Mouse (Mus musculus): ENCODE results near the gene Tsacc. TPM values are rescaled to one million over a fixed set of nuclear protein-coding genes. Genes with fewer than 3 reads are reported as not detected.
"Not testable (repeated sequence)": the region's sequence is repeated elsewhere in the genome, so short reads cannot be mapped to it uniquely, and the experiment has no call there.

Tsacc gene
- total RNA-seq, 2 experiments from 2014 or later = 0.95 to 6.6 TPM

GRCm38 (mm10) chr3:88284815-88285564, 11.8 kb downstream of the Tsacc start:
- ATAC-seq (ENCODE audit: poor library complexity, severe bottlenecking) = not testable (repeated sequence)

- ATAC-seq (ENCODE audit: poor library complexity, severe bottlenecking) = not testable (repeated sequence)
Measured at GRCm38 (mm10) chr3:88281141-88281916, 15.5 kb downstream of the Tsacc start.

- no peak for ATAC-seq (ENCODE audit: poor library complexity, severe bottlenecking)
Measured at GRCm38 (mm10) chr3:88280035-88280434, 16.8 kb downstream of the Tsacc start.

- no peak for ATAC-seq (ENCODE audit: poor library complexity, severe bottlenecking)
Measured at GRCm38 (mm10) chr3:88276529-88277143, 20.2 kb downstream of the Tsacc start.

GRCm38 (mm10) chr3:88276121-88276520, 20.7 kb downstream of the Tsacc start:
- ATAC-seq (ENCODE audit: poor library complexity, severe bottlenecking) = no peak

GRCm38 (mm10) chr3:88274002-88274401, 22.8 kb downstream of the Tsacc start:
- no peak for ATAC-seq (ENCODE audit: poor library complexity, severe bottlenecking)

- no peak for ATAC-seq (ENCODE audit: poor library complexity, severe bottlenecking)
Measured at GRCm38 (mm10) chr3:88271859-88272258, 24.9 kb downstream of the Tsacc start.

- ATAC-seq (ENCODE audit: poor library complexity, severe bottlenecking) = not testable (repeated sequence)
Measured at GRCm38 (mm10) chr3:88271298-88271697, 25.5 kb downstream of the Tsacc start.

GRCm38 (mm10) chr3:88268991-88269390, 27.8 kb downstream of the Tsacc start:
- ATAC-seq (ENCODE audit: poor library complexity, severe bottlenecking) = no peak

- not testable (repeated sequence) for ATAC-seq (ENCODE audit: poor library complexity, severe bottlenecking)
Measured at GRCm38 (mm10) chr3:88268014-88268413, 28.8 kb downstream of the Tsacc start.

GRCm38 (mm10) chr3:88262346-88262745, 34.5 kb downstream of the Tsacc start:
- no peak for ATAC-seq (ENCODE audit: poor library complexity, severe bottlenecking)

- ATAC-seq (ENCODE audit: poor library complexity, severe bottlenecking) = no peak
Measured at GRCm38 (mm10) chr3:88256382-88256781, 40.4 kb downstream of the Tsacc start.

GRCm38 (mm10) chr3:88255950-88256349, 40.8 kb downstream of the Tsacc start:
- ATAC-seq (ENCODE audit: poor library complexity, severe bottlenecking) = no peak

- peak; percentile 60 for ATAC-seq (ENCODE audit: poor library complexity, severe bottlenecking)
Measured at GRCm38 (mm10) chr3:88254268-88254926, 42.4 kb downstream of the Tsacc start, which contains the start of gene Rhbg. Gene Rhbg (minus strand): TSS chr3:88254709.

GRCm38 (mm10) chr3:88252739-88253138, 44.1 kb downstream of the Tsacc start:
- no peak for ATAC-seq (ENCODE audit: poor library complexity, severe bottlenecking)

- no peak for ATAC-seq (ENCODE audit: poor library complexity, severe bottlenecking)
Measured at GRCm38 (mm10) chr3:88248406-88248805, 48.4 kb downstream of the Tsacc start.

- no peak for ATAC-seq (ENCODE audit: poor library complexity, severe bottlenecking)
Measured at GRCm38 (mm10) chr3:88247666-88248065, 49.1 kb downstream of the Tsacc start.

- ATAC-seq (ENCODE audit: poor library complexity, severe bottlenecking) = peak; percentile 68
Measured at GRCm38 (mm10) chr3:88245811-88246210, 51.0 kb downstream of the Tsacc start.

- peak; percentile 58 for ATAC-seq (ENCODE audit: poor library complexity, severe bottlenecking)
Measured at GRCm38 (mm10) chr3:88244071-88244470, 52.7 kb downstream of the Tsacc start.

GRCm38 (mm10) chr3:88242531-88242930, 54.3 kb downstream of the Tsacc start:
- peak; percentile 57; the same call in 1 of the 2 replicates for ATAC-seq (ENCODE audit: poor library complexity, severe bottlenecking)
